26 mouse cellular contexts compared by ENCODE assay signal in genomic region chr2:91816741-91817140, GRCm38 (mm10).
DNase-seq lines count a peak whose midpoint lies in the region; ATAC-seq and TF ChIP-seq lines count a peak whose summit lies in the region.
"Had no signal": no experiment of that assay in that cellular context is flagged by ENCODE, and none has a peak within 500 bp of the region (broad histone marks: within the 10 kb centered on the region; RNA-seq: fewer than 3 reads in every experiment).

No protein-coding gene starts in this region.

- H3K4me1 ChIP-seq in lung, embryonic 14.5 days (ENCODE audit: insufficient read depth), result no peaks in the 10 kb centered on the region
- H3K4me1 ChIP-seq: hindbrain, embryonic 13.5 days; limb, embryonic 10.5 days; limb, embryonic 15.5 days; liver, embryonic 13.5 days had no signal

- H3K27me3 ChIP-seq in lung, embryonic 14.5 days (ENCODE audit: insufficient read depth, low read length), result no peaks in the 10 kb centered on the region
- H3K27me3 ChIP-seq: heart, embryonic 13.5 days; hindbrain, embryonic 13.5 days; limb, embryonic 15.5 days; liver, embryonic 13.5 days had no signal

- peak; percentile 44 for DNase-seq in gastrocnemius, adult 2 months
- DNase-seq in gastrocnemius, postnatal 36 days, result no peak
- DNase-seq in lung, embryonic 14.5 days, result peak; percentile 10
- DNase-seq in lung, postnatal 14 days, result no peak
- peak; percentile 20 to 23 for DNase-seq in heart, postnatal 36 days
- DNase-seq in layer of hippocampus, postnatal 36 days, result no peak
- DNase-seq: adrenal gland, adult 2 months; adrenal gland, postnatal 36 days; B cell, adult 2 months; cerebellum, adult 8-10 months; gastrocnemius, postnatal 14 days; kidney, adult 9 months; kidney, postnatal 10 days; liver, embryonic 13.5 days; lung, adult 18-20 months; lung, postnatal 10 days; midbrain, embryonic 14.5 days; thymus, postnatal 4 days had no signal

- intact Hi-C loops in gastrocnemius, adult 2 months (cut with DNase I), result no loop called here
- intact Hi-C loops in gastrocnemius, postnatal 36 days (cut with DNase I), result no loop called here
- intact Hi-C loops in heart, postnatal 36 days (cut with DNase I), result no loop called here

- no peak for TF ChIP-seq CTCF in gastrocnemius, adult 2 months (IDR thresholded peaks at IDR 0.05)
- TF ChIP-seq CTCF in lung, embryonic 14.5 days (IDR thresholded peaks at IDR 0.05; ENCODE audit: low read depth), result no peak

- no peak overlapping the region for H3K4me3 ChIP-seq in gastrocnemius, adult 2 months
- no peak overlapping the region for H3K4me3 ChIP-seq in lung, embryonic 14.5 days (ENCODE audit: low read depth, low read length)
- H3K4me3 ChIP-seq: erythroblast, embryonic 14.5 days; heart, embryonic 13.5 days; hindbrain, embryonic 13.5 days; limb, embryonic 10.5 days; limb, embryonic 15.5 days; liver, embryonic 13.5 days had no signal

- ATAC-seq in lung, embryonic 14.5 days (ENCODE audit: insufficient read depth), result no peak
- ATAC-seq: activated CD4-positive, CD25-positive, alpha-beta regulatory T cell, adult 4 months; forebrain, embryonic 16.5 days; intestine, postnatal 0 days had no signal

- 0 out of 2 replicates have a peak overlapping the region, but pooled peaks have one; percentile 21 for H3K27ac ChIP-seq in gastrocnemius, adult 2 months
- no peak overlapping the region for H3K27ac ChIP-seq in lung, embryonic 14.5 days (ENCODE audit: low read depth)
- H3K27ac ChIP-seq: heart, embryonic 13.5 days; hindbrain, embryonic 13.5 days; limb, embryonic 10.5 days; limb, embryonic 15.5 days; liver, embryonic 13.5 days had no signal

- H3K9me3 ChIP-seq in lung, embryonic 14.5 days (ENCODE audit: low read depth, low read length), result no peaks in the 10 kb centered on the region
- H3K9me3 ChIP-seq: heart, embryonic 13.5 days; hindbrain, embryonic 13.5 days; limb, embryonic 10.5 days; limb, embryonic 15.5 days; liver, embryonic 13.5 days had no signal

- H3K36me3 ChIP-seq in lung, embryonic 14.5 days (ENCODE audit: insufficient read depth), result 0 out of 2 replicates have a peak, but pooled peaks cover under 1% of the 10 kb centered on the region
- H3K36me3 ChIP-seq: limb, embryonic 15.5 days had no signal

- H3K4me2 ChIP-seq in lung, embryonic 14.5 days, result no peak overlapping the region
- H3K4me2 ChIP-seq: heart, embryonic 13.5 days; hindbrain, embryonic 13.5 days; limb, embryonic 15.5 days; liver, embryonic 13.5 days had no signal

- H3K9ac ChIP-seq in lung, embryonic 14.5 days, result no peak overlapping the region
- H3K9ac ChIP-seq: heart, embryonic 13.5 days; hindbrain, embryonic 13.5 days; limb, embryonic 15.5 days; liver, embryonic 13.5 days had no signal

Comparison
In these comparisons a context has a peak if more than half of its experiments do, and no peak if none do; other contexts are left out.
1. DNase-seq: peak in gastrocnemius, adult 2 months (single experiment), lung, embryonic 14.5 days (single experiment) and heart, postnatal 36 days (2 of 2); none in gastrocnemius, postnatal 36 days (0 of 2), lung, postnatal 14 days (single experiment) and layer of hippocampus, postnatal 36 days (0 of 2).